ENCODE assay signal across 9 mouse cellular contexts in genomic region chr5:120761901-120762300, GRCm38 (mm10). TPM values are rescaled to one million over a fixed set of nuclear protein-coding genes. Genes with fewer than 3 reads are reported as not detected.
DNase-seq lines count a peak whose midpoint lies in the region; ATAC-seq and TF ChIP-seq lines count a peak whose summit lies in the region.
"Had no signal": no experiment of that assay in that cellular context is flagged by ENCODE, and none has a peak within 500 bp of the region (broad histone marks: within the 10 kb centered on the region; RNA-seq: fewer than 3 reads in every experiment).

No protein-coding gene starts in this region.

- no peaks in the 10 kb centered on the region for H3K9me3 ChIP-seq in kidney, embryonic 14.5 days (ENCODE audit: control insufficient read depth, low read length)
- no peaks in the 10 kb centered on the region for H3K9me3 ChIP-seq in hindbrain, embryonic 13.5 days
- H3K9me3 ChIP-seq in neural tube, embryonic 15.5 days (replicated peaks): no peaks in the 10 kb centered on the region

- 25% methylated on average over 6 of the region's 6 CpGs for WGBS in kidney, embryonic 14.5 days
- 19% methylated on average over 6 of the region's 6 CpGs for WGBS in hindbrain, embryonic 13.5 days
- 24% methylated on average over 6 of the region's 6 CpGs for WGBS in neural tube, embryonic 15.5 days
- 25% methylated on average over 6 of the region's 6 CpGs for WGBS in cerebellum, adult 2 months

- no peaks in the 10 kb centered on the region for H3K4me1 ChIP-seq in kidney, embryonic 14.5 days (ENCODE audit: control insufficient read depth, insufficient read depth, low read length)
- H3K4me1 ChIP-seq in hindbrain, embryonic 13.5 days (replicated peaks): no peaks in the 10 kb centered on the region
- H3K4me1 ChIP-seq in neural tube, embryonic 15.5 days: no peaks in the 10 kb centered on the region
- no peaks in the 10 kb centered on the region for H3K4me1 ChIP-seq in cerebellum, adult 2 months (ENCODE audit: control insufficient read depth, insufficient read depth, low read length)

- H3K27ac ChIP-seq in kidney, embryonic 14.5 days (ENCODE audit: low read depth, low read length): no peak overlapping the region
- H3K27ac ChIP-seq in hindbrain, embryonic 13.5 days: no peak overlapping the region
- no peak overlapping the region for H3K27ac ChIP-seq in neural tube, embryonic 15.5 days (replicated peaks)
- H3K27ac ChIP-seq in cerebellum, adult 2 months (ENCODE audit: insufficient read depth, low read length): no peak overlapping the region

- no peaks in the 10 kb centered on the region for H3K36me3 ChIP-seq in kidney, embryonic 14.5 days (ENCODE audit: control insufficient read depth, insufficient read depth, low read length)
- no peaks in the 10 kb centered on the region for H3K36me3 ChIP-seq in hindbrain, embryonic 13.5 days
- H3K36me3 ChIP-seq in neural tube, embryonic 15.5 days: no peaks in the 10 kb centered on the region

- no peak for ATAC-seq in kidney, embryonic 14.5 days (ENCODE audit: low FRiP score, low TSS enrichment)
- ATAC-seq in hindbrain, embryonic 13.5 days (ENCODE audit: low FRiP score): peak; percentile 59; the same call in 1 of the 2 replicates
- ATAC-seq in neural tube, embryonic 15.5 days (ENCODE audit: low FRiP score): no peak

- no peak for TF ChIP-seq CTCF in cerebellum, adult 2 months (IDR thresholded peaks at IDR 0.05; ENCODE audit: borderline replicate concordance, insufficient read depth, low read depth, low read length)

- no peaks in the 10 kb centered on the region for H3K27me3 ChIP-seq in kidney, embryonic 14.5 days (ENCODE audit: control insufficient read depth, insufficient read depth, low read length)
- H3K27me3 ChIP-seq in hindbrain, embryonic 13.5 days: 0 out of 2 replicates have a peak, but pooled peaks cover 14% of the 10 kb centered on the region
- H3K27me3 ChIP-seq in neural tube, embryonic 15.5 days (replicated peaks): no peaks in the 10 kb centered on the region
- H3K27me3 ChIP-seq in cerebellum, adult 2 months (ENCODE audit: control insufficient read depth, insufficient read depth, low read length): no peaks in the 10 kb centered on the region; the same call in 1 of the 2 replicates

- no peak overlapping the region for H3K4me3 ChIP-seq in kidney, embryonic 14.5 days (ENCODE audit: low read length)
- H3K4me3 ChIP-seq in hindbrain, embryonic 13.5 days: no peak overlapping the region
- H3K4me3 ChIP-seq in neural tube, embryonic 15.5 days (replicated peaks): no peak overlapping the region
- no peak overlapping the region for H3K4me3 ChIP-seq in cerebellum, adult 2 months (replicated peaks; ENCODE audit: insufficient read depth, low read depth, low read length)

- no peak overlapping the region for H3K9ac ChIP-seq in kidney, embryonic 14.5 days (ENCODE audit: low read depth, low read length)
- no peak overlapping the region for H3K9ac ChIP-seq in hindbrain, embryonic 13.5 days
- H3K9ac ChIP-seq in neural tube, embryonic 15.5 days (replicated peaks): no peak overlapping the region

- peak; percentile 4 for DNase-seq in kidney, postnatal 14 days
- peak; percentile 43 for DNase-seq in embryo, embryonic 11 days
- no peak for DNase-seq in cerebellum, adult 2 months
- no peak for DNase-seq in layer of hippocampus, adult 11-12 months (ENCODE audit: low spot score)
- DNase-seq in layer of hippocampus, postnatal 36 days: no peak

- no peak for TF ChIP-seq POLR2A in cerebellum, adult 2 months (IDR thresholded peaks at IDR 0.05; ENCODE audit: borderline replicate concordance, insufficient read depth, low read length)

- H3K4me2 ChIP-seq in kidney, embryonic 14.5 days (replicated peaks; ENCODE audit: low read depth, low read length): no peak overlapping the region
- no peak overlapping the region for H3K4me2 ChIP-seq in hindbrain, embryonic 13.5 days
- peak overlapping the region; percentile 11 for H3K4me2 ChIP-seq in neural tube, embryonic 15.5 days

RNA-seq across cellular contexts. Expression of gene Oas2, which starts 12.2 kb away (rescaled TPM):
- 0.19 and 0.37 TPM in 2 replicates for polyA plus RNA-seq in kidney, embryonic 14.5 days (2014; fragmentation: Nextera tagmentation; extraction: Ambion mirVana)
- polyA plus RNA-seq in hindbrain, embryonic 13.5 days (2015; fragmentation: Nextera tagmentation; extraction: Ambion mirVana): 0.14 and 0.25 TPM in 2 replicates
- polyA plus RNA-seq in neural tube, embryonic 15.5 days (2015; fragmentation: Nextera tagmentation; extraction: Ambion mirVana): 0.20 and 0.46 TPM in 2 replicates
- polyA plus RNA-seq in cerebellum, adult 2 months (2012; rRNA removed): 0.41 and 0.80 TPM in 2 replicates
- total RNA-seq in layer of hippocampus, postnatal 36 days (2021): under 1 TPM in 1 of 2 experiments, not detected in 1; 0.30 TPM

RNA-seq across cellular contexts. Expression of gene Oas3, which starts 15.6 kb away (rescaled TPM):
- not detected in 2 replicates for polyA plus RNA-seq in kidney, embryonic 14.5 days (2014; fragmentation: Nextera tagmentation; extraction: Ambion mirVana)
- polyA plus RNA-seq in hindbrain, embryonic 13.5 days (2015; fragmentation: Nextera tagmentation; extraction: Ambion mirVana): 0.65 and 0.69 TPM in 2 replicates
- 0.60 and 0.87 TPM in 2 replicates for polyA plus RNA-seq in neural tube, embryonic 15.5 days (2015; fragmentation: Nextera tagmentation; extraction: Ambion mirVana)
- 0.08 TPM in 2 replicates for polyA plus RNA-seq in cerebellum, adult 2 months (2012; rRNA removed)
- not detected for total RNA-seq in layer of hippocampus, postnatal 36 days (2021)
- total RNA-seq: left cerebral cortex, postnatal 36 days had no signal

RNA-seq across cellular contexts. Expression of gene Oas1e, which starts 33.4 kb away (rescaled TPM):
- not detected in 2 replicates for polyA plus RNA-seq in kidney, embryonic 14.5 days (2014; fragmentation: Nextera tagmentation; extraction: Ambion mirVana)
- polyA plus RNA-seq in hindbrain, embryonic 13.5 days (2015; fragmentation: Nextera tagmentation; extraction: Ambion mirVana): 0.35 TPM in 1 of 2 replicates, not detected in the other
- 0.18 and 0.31 TPM in 2 replicates for polyA plus RNA-seq in neural tube, embryonic 15.5 days (2015; fragmentation: Nextera tagmentation; extraction: Ambion mirVana)
- not detected in 2 replicates for polyA plus RNA-seq in cerebellum, adult 2 months (2012; rRNA removed)
- not detected for total RNA-seq in layer of hippocampus, postnatal 36 days (2021)
- total RNA-seq: left cerebral cortex, postnatal 36 days had no signal

RNA-seq across cellular contexts. Expression of gene Dtx1, which starts 50.2 kb away (rescaled TPM):
- 7.3 and 10.1 TPM in 2 replicates for polyA plus RNA-seq in kidney, embryonic 14.5 days (2014; fragmentation: Nextera tagmentation; extraction: Ambion mirVana)
- 34.5 and 34.8 TPM in 2 replicates for polyA plus RNA-seq in hindbrain, embryonic 13.5 days (2015; fragmentation: Nextera tagmentation; extraction: Ambion mirVana)
- polyA plus RNA-seq in neural tube, embryonic 15.5 days (2015; fragmentation: Nextera tagmentation; extraction: Ambion mirVana): 59.9 and 61.1 TPM in 2 replicates
- 123 and 127 TPM in 2 replicates for polyA plus RNA-seq in cerebellum, adult 2 months (2012; rRNA removed)
- total RNA-seq in layer of hippocampus, postnatal 36 days (2021): 10 to 100 TPM; 70.7 TPM

RNA-seq across cellular contexts. Expression of gene Oas1c, which starts 50.4 kb away (rescaled TPM):
- polyA plus RNA-seq in kidney, embryonic 14.5 days (2014; fragmentation: Nextera tagmentation; extraction: Ambion mirVana): 0.30 and 0.63 TPM in 2 replicates
- 0.54 and 0.57 TPM in 2 replicates for polyA plus RNA-seq in hindbrain, embryonic 13.5 days (2015; fragmentation: Nextera tagmentation; extraction: Ambion mirVana)
- polyA plus RNA-seq in neural tube, embryonic 15.5 days (2015; fragmentation: Nextera tagmentation; extraction: Ambion mirVana): 0.55 and 0.65 TPM in 2 replicates
- polyA plus RNA-seq in cerebellum, adult 2 months (2012; rRNA removed): 1.2 and 2.0 TPM in 2 replicates
- under 1 TPM in 1 of 2 experiments, not detected in 1; 0.27 TPM for total RNA-seq in layer of hippocampus, postnatal 36 days (2021)

Comparison
In these comparisons a context has a peak if more than half of its experiments do, and no peak if none do; other contexts are left out.
1. DNase-seq: peak in kidney, postnatal 14 days (single experiment) and embryo, embryonic 11 days (single experiment); none in cerebellum, adult 2 months (0 of 2), layer of hippocampus, adult 11-12 months (single experiment) and layer of hippocampus, postnatal 36 days (0 of 2).